Mouse (Mus musculus) forebrain, embryonic 14.5 days (tissue): ENCODE measurements at regions not wholly inside any gene's neighbourhood (a gene's known extent, or its start where the extent isn't known, plus 50 kb on each side); places are given as distances from the start of the nearest gene placed in this dataset. TPM values are rescaled to one million over a fixed set of nuclear protein-coding genes. Genes with fewer than 3 reads are reported as not detected.

Source experiments
- ATAC-seq: fragments of 200-750 bp; cut with Nextera tagmentation; 2 replicates; pipeline ENCODE4 v1.8.0; 2017; ENCODE audit warnings: mild to moderate bottlenecking, moderate library complexity
- DNase-seq: peaks from one replicate; pipeline ENCODE4 v3.0.0-alpha.2; 2015; ENCODE audit warnings: low spot score
- H3K27ac ChIP-seq: fragments of 300-500 bp; sonication (generic); 2 replicates; pipeline ENCODE4 v1.5.1; 2014; ENCODE audit warnings: low read depth, mild to moderate bottlenecking, control low read depth, low read length, moderate library complexity
- H3K27me3 ChIP-seq: fragments of 300-500 bp; sonication (generic); replicated peaks from 2 replicates; pipeline ENCODE4 v1.6.1; 2014; ENCODE audit warnings: low read length, control low read depth, mixed read lengths; ENCODE audit not compliant: control insufficient read depth, insufficient read depth
- H3K36me3 ChIP-seq: fragments of 300-500 bp; sonication (generic); 2 replicates; pipeline ENCODE4 v1.6.1; 2014; ENCODE audit warnings: low read length, control low read depth; ENCODE audit not compliant: control insufficient read depth, insufficient read depth
- H3K4me1 ChIP-seq: fragments of 300-500 bp; sonication (generic); 2 replicates; pipeline ENCODE4 v1.6.1; 2014; ENCODE audit warnings: antibody characterized with exemption, low read length, control low read depth; ENCODE audit not compliant: control insufficient read depth, insufficient read depth
- H3K4me2 ChIP-seq: fragments of 300-500 bp; sonication (generic); 2 replicates; pipeline ENCODE4 v1.6.1; 2014; ENCODE audit warnings: mild to moderate bottlenecking, control low read depth, low read length
- H3K4me3 ChIP-seq: fragments of 300-500 bp; sonication (generic); 2 replicates; pipeline ENCODE4 v1.5.1; 2014; ENCODE audit warnings: low read depth, low read length, control low read depth
- H3K9ac ChIP-seq: fragments of 300-500 bp; sonication (generic); 2 replicates; pipeline ENCODE4 v1.6.1; 2014; ENCODE audit warnings: mild to moderate bottlenecking, low read length, control low read depth, moderate library complexity
- H3K9me3 ChIP-seq: fragments of 300-500 bp; sonication (generic); replicated peaks from 2 replicates; pipeline ENCODE4 v1.6.1; 2016; ENCODE audit warnings: low read length, control low read depth, mixed read lengths; ENCODE audit not compliant: control insufficient read depth
- WGBS: fragments of 180-500 bp; shearing (Covaris S2); extraction: QIAGEN DNeasy Blood & Tissue Kit; methylation state at CpG from one replicate; pipeline ENCODE4 v1.1.7; 2014; 5-methylcytosine and 5-hydroxymethylcytosine counted together
- microRNA-seq: library from miRNA; unstranded; fragments of <30 nt; microRNA quantifications from one replicate; pipeline ENCODE4, GENCODE M21; 2016

- H3K27me3 ChIP-seq = no peaks in the 10 kb centered on the region
- H3K4me3 ChIP-seq = no peak overlapping the region
- H3K9ac ChIP-seq = no peak overlapping the region
- H3K4me2 ChIP-seq = no peak overlapping the region
- no peaks in the 10 kb centered on the region for H3K4me1 ChIP-seq
- ATAC-seq (no peak), DNase-seq (no peak)
- H3K9me3 ChIP-seq = no peaks in the 10 kb centered on the region
- H3K27ac ChIP-seq = no peak overlapping the region
- WGBS = 96% methylated on average over 4 of the region's 4 CpGs
- no peaks in the 10 kb centered on the region for H3K36me3 ChIP-seq
These were observed 94.0 kb upstream of the Chrm3 start for GRCm38 (mm10) chr13:10454667-10455066.

DNA sequence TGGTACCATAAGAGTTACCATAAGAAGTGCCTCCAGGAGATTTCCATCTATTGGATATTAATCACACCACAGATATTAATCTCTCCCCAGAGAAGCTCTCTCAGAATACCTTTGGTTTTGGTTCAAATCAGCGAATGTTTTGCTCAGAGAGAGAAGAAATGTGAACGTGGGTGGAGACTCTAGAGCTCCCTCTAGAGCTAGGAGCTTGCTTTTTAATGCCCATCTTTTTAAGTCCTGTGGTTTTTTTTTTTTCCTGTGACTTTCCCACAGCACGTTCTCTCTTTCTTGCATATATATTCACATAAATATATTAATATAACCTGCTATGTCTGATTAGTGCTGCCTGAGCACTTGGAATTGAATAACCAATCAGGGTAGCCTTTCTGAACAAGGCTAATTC is 90.4 kb upstream of the Chrm3 start:
- WGBS = 46% methylated on average over 3 of the region's 3 CpGs
- no peak for DNase-seq
- Histone ChIP-seq H3K9ac (no peak overlapping the region), H3K27ac (no peak overlapping the region), H3K4me1 (no peaks in the 10 kb centered on the region), H3K4me2 (no peak overlapping the region), H3K9me3 (no peaks in the 10 kb centered on the region), H3K4me3 (no peak overlapping the region), H3K36me3 (no peaks in the 10 kb centered on the region), H3K27me3 (no peaks in the 10 kb centered on the region)
- no peak for ATAC-seq

GRCm38 (mm10) chr13:10449502-10449901 is 88.9 kb upstream of the Chrm3 start:
- H3K4me1 ChIP-seq = no peaks in the 10 kb centered on the region
- no peaks in the 10 kb centered on the region for H3K9me3 ChIP-seq
- H3K9ac ChIP-seq = no peak overlapping the region
- no peaks in the 10 kb centered on the region for H3K36me3 ChIP-seq
- DNase-seq = no peak
- ATAC-seq = no peak
- no peak overlapping the region for H3K27ac ChIP-seq
- no peak overlapping the region for H3K4me3 ChIP-seq
- H3K4me2 ChIP-seq = no peak overlapping the region
- H3K27me3 ChIP-seq = no peaks in the 10 kb centered on the region
- WGBS = 88% methylated on average over 6 of the region's 6 CpGs

DNA sequence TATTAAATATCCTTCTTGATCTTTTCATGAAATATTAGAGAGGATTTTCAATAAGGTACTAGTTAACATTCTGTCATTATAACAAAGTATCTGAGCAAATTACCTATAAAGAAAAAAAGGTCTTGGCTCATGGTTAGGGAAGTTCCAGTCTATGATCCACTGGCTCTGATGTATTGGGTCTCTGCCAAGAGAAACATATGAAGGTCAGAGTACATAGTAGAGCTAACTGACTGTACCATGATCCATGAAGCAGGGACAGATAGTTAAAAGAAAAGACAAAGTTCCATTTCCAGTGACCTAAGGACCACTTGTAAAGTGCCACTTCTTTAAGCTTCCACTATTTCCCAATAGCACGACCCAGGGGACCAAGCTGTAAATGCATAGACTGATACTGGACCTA is 87.2 kb upstream of the Chrm3 start:
- no peaks in the 10 kb centered on the region for H3K27me3 ChIP-seq
- no peak overlapping the region for H3K27ac ChIP-seq
- no peaks in the 10 kb centered on the region for H3K36me3 ChIP-seq
- H3K4me3 ChIP-seq = no peak overlapping the region
- no peak for ATAC-seq
- H3K9ac ChIP-seq = no peak overlapping the region
- no peaks in the 10 kb centered on the region for H3K4me1 ChIP-seq
- 81% methylated on average over 1 of the region's 1 CpGs for WGBS
- H3K9me3 ChIP-seq = no peaks in the 10 kb centered on the region
- no peak overlapping the region for H3K4me2 ChIP-seq
- no peak for DNase-seq

- no peaks in the 10 kb centered on the region for H3K9me3 ChIP-seq
- no peak for ATAC-seq
- no peak overlapping the region for H3K27ac ChIP-seq
- no peak overlapping the region for H3K9ac ChIP-seq
- no peaks in the 10 kb centered on the region for H3K4me1 ChIP-seq
- H3K36me3 ChIP-seq = no peaks in the 10 kb centered on the region
- H3K27me3 ChIP-seq = no peaks in the 10 kb centered on the region
- WGBS = 67% methylated on average over 3 of the region's 3 CpGs
- no peak overlapping the region for H3K4me2 ChIP-seq
- no peak overlapping the region for H3K4me3 ChIP-seq
- DNase-seq = no peak
These were observed 85.0 kb upstream of the Chrm3 start for GRCm38 (mm10) chr13:10445679-10446078.

Small RNA genes lying in the stretch of these regions (microRNA-seq; reads per million reads assigned to microRNA genes)
- not detected for gene Gm23415
